Mouse (Mus musculus) ES-E14 (cell line): Measurements from ENCODE around the gene Cplane1.

Experiments used
- CHD2 ChIP-seq: IDR thresholded peaks from 2 replicates; pipeline ENCODE4 v1.6.1; 2014; ENCODE audit warnings: mild to moderate bottlenecking, low read depth, low read length, inconsistent platforms
- HCFC1 ChIP-seq: IDR thresholded peaks from 2 replicates; pipeline ENCODE4 v1.6.1; 2012; ENCODE audit warnings: low read length, inconsistent platforms, borderline replicate concordance; ENCODE audit not compliant: insufficient read depth
- ZC3H11A ChIP-seq: IDR thresholded peaks from 2 replicates; pipeline ENCODE4 v1.6.1; 2012; ENCODE audit warnings: low read depth, mild to moderate bottlenecking, inconsistent platforms, low read length, borderline replicate concordance
- ZNF384 ChIP-seq: IDR thresholded peaks from 2 replicates; pipeline ENCODE4 v1.6.1; 2012; ENCODE audit warnings: low read depth, low read length, inconsistent platforms

- no peak for TF ChIP-seq CHD2
- TF ChIP-seq ZNF384, result no peak
- no peak for TF ChIP-seq HCFC1
- TF ChIP-seq ZC3H11A, result no peak
These were observed 148.5 kb downstream of the Cplane1 start for GRCm38 (mm10) chr15:8317381-8317780.
